Mouse (Mus musculus) right cerebral cortex, postnatal 36 days (tissue): Measurements from ENCODE around the gene Pnkd.
"Not testable (repeated sequence)": the region's sequence is repeated elsewhere in the genome, so short reads cannot be mapped to it uniquely, and the experiment has no call there.

Source experiments
- DNase-seq, 2 experiments: peaks; one replicate each; pipeline ENCODE4 v3.0.0; 2022; ENCODE audit warnings: low spot score in 2 of 2, mixed read lengths in 1 of 2

Gene Pnkd

GRCm38 (mm10) chr1:74388398-74388920, 103.7 kb downstream of the Pnkd start:
- DNase-seq = no peak

DNA sequence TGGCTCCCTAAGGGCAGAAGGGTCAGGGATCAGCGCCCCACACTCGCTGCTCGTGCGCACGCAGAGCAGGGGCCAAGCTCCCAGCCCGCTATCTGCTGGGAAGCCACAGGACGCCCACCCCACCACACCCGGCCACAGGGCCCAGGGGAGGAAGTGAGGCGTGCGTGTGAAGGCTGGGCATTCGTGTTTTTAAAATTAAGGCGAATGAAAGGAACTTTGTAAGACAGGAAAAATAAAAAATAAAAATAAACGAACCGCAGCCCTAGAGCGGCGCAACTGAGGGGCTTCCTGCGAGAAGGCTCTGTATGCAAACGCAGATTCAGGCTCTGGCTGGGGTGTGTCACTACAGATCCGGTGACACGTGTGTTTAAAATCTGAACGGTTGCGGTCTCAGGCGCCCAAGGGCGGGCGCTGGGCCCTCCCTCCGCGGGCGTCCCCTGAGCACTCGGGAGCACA, 105.1 kb downstream of the Pnkd start:
- no peak for DNase-seq

- no peak for DNase-seq
Measured at GRCm38 (mm10) chr1:74390287-74390906, 105.7 kb downstream of the Pnkd start.

DNA sequence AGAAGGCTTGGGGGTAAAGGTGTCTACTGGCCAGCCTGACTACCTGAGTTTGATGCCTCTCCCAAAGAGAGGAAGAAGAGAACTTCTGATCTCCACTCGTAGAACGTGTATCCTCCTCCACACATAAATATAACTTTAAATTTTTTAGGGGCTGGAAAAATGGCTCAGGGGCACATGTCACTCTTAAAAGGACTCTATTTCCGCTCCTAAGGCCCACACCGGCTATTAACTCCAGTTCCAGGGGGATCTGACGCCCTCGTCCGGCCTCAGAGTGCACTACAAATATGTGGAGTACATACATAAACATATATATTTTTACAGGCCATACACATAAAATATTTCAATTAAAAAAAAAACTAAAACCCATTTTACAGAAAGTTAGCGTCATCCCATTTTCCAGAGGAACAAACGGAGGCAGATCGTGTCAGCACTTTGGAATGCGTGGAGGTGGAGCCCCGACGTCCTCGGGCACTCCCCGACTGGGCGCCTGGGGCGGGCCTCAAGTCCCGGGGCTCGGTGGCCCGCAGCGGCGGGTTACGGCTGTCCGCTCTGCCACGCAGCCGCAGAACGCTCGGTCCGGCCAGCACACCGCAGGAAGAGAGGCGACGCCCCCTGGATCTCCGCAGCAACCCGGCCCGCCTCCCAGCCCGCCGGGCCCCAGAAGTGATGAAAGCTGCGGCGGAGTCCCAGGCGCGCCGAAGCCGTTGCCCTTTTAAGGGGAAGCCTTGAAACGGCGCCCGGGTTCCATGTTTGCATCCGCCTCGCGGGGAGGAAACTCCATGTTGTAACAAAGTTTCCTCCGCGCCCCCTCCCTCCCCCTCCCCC, 106.4 kb downstream of the Pnkd start, which contains the start of gene Ctdsp1:
TSS of gene Ctdsp1 (plus strand) at position 586 of the 825 bp plus-strand sequence.
- peak; percentile 91 to 93 for DNase-seq

DNA sequence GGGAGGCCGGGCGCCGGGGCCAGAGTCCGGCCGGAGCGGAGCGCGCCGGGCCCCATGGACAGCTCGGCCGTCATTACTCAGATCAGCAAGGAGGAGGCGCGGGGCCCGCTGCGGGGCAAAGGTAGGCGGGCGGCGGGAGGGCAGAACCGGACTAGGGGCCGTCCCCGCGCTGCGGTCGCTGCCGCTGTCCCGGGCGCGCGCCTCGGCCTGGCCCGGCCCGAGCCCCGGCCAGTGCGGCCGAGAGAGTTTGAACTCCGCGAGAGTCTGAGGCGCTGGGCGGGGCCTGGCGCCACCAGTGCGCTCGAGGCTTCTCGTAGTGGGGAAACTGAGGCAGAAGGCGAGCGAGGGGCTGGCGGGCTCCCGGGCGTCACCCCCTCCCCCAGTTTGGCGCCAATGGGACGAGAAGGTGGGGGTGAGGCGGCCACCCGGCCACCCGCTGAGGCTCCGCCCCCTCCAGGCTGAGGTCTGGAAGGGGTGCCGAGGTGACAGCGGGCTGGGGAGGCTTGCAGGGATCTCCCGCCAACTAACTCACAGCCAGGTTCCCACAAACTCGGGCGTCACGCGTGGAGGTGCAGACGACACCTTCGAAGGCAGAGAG, 107.2 kb downstream of the Pnkd start:
- DNase-seq = peak in 1 of 2 experiments; percentile 32

DNA sequence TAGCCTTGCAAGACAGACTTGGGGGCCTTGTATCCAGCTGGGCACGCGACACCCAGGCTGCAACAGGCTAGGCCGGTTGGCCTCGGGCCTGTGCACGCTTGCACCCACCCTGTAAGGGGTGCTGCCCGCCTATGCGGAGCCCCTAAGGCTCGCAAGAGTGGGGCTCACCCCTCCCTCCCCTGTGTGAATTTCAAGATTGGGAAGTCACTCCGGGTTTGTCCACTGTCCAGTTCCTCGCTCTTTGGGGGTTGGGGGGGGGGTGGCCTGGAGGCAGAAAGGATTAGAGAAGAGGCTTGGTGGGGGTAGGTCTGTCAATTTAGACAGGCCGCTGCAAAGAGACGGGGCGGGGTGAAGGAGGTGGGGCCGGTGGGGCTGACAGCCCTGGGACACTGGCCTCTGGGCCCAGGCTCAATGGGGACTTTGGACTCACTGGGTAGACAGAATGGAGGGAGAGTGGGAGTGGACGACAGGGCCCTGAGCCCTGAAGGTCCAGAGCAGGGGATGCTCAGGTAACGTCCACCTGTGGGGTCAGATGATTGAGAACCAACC, 107.8 kb downstream of the Pnkd start:
- DNase-seq = no peak

DNA sequence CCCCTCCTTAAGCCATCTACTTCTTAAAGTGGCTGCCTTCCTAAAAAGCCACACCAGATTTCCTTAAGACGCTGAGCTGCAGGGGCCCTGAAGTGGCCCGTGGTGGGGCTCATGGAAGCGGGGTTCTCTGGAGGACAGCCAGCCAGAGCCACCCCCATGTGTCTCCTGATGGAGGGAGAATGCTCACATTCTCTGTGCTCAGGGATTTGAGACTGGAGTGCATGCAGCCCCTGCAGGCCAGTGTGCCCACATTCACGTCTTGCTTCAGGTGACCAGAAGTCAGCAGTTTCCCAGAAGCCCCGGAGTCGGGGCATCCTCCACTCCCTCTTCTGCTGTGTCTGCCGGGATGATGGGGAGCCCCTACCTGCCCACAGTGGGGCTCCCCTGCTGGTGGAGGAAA, 108.3 kb downstream of the Pnkd start:
- DNase-seq = no peak

DNA sequence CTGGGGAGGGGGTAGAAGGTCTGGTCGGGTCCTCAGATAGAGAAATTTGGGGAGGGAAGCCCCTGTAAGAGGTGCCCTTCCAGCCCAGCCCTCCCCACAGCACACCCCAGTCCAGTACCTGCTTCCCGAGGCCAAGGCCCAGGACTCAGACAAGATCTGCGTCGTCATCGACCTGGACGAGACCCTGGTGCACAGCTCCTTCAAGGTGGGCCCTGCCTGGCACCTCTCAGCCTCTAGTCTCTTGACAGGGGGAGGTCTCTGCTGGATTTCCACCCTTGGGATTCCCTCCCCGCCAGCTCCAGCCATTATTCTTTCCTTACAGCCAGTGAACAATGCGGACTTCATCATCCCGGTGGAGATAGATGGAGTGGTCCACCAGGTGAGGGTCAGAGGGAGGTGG, 109.0 kb downstream of the Pnkd start:
- DNase-seq = no peak

GRCm38 (mm10) chr1:74394311-74394710, 109.6 kb downstream of the Pnkd start:
- no peak for DNase-seq

DNA sequence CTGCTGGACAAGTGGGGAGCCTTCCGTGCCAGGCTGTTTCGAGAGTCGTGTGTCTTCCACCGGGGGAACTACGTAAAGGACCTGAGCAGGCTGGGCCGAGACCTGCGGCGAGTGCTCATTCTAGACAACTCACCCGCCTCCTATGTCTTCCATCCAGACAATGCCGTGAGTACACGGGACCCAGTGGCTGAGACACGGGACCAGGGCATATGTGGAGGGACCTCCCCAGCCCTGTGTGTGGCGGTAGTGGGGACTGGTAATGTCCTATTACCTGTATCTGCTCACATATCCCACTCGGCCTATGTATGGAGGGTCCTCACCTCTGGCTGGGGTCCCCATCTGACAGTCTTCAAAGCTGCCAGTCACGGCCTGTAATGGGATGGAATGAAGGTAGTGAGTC, 110.1 kb downstream of the Pnkd start:
- DNase-seq = no peak

- no peak for DNase-seq
Measured at GRCm38 (mm10) chr1:74395290-74395689, 110.6 kb downstream of the Pnkd start.

DNA sequence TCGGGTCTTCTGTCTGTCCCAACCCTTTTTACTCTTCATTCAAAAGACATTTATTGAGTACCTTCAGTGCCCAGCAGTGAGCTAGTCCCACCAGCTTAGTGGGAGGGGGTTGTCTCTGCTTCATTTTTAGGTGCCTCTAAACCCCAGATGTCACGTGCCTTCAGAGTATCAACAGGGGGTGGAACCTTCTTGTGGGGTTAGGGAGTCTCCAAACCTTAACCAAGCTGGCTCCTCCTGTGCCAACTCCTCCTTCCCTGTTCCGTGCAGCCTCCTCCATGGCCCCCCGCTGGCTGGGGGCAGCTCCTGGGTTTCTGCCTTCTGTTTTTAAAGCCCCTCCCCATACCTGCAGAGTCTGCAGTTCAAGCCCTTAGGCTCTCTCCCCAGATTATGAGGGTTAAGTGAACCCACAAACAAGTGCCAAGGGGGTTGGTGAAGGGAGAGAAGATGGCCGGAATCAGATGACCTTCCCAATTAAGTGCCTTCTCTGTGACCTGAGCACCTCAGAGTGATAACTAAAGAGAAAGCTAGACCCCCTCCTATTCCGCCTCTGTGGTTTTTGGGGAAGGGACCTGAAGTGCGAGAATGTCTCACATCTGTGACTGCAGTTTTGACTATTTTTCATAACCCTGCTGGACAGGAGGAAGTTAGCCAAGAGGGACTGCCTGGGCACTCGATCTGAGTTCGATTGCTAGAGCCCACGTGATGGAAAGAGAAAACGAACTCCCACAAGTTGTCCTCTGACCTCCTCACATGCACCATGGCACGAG, 111.9 kb downstream of the Pnkd start:
- DNase-seq = not testable (repeated sequence)

- DNase-seq = peak; percentile 84 to 86
Measured at GRCm38 (mm10) chr1:74397268-74397918, 112.7 kb downstream of the Pnkd start.

DNA sequence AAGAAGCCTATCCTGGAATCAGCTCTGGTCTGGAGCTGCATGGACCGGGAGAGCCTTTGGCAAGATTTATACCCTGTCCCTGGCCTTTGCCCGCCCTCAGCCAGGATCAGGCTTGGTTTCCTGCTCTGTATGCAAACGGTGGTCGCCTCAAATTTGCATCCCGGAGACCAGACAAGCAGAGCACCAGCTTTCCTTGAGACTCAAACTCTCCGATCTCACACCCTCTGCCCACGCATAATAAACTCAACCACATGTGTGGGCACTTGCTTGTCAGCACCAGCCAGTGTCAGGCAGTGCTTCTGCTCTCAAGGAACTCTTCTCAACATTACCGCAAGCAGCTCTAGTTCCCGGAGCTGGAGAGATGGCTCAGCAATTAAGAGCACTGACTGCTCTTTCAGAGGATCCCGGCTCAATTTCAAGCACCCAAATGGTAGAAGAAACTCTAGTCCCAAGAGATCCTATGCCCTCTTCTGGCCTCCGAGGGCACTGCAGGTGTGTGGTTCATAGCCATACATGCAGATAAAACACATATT, 113.3 kb downstream of the Pnkd start:
- DNase-seq = peak; percentile 36 to 69

GRCm38 (mm10) chr1:74400531-74400930, 115.8 kb downstream of the Pnkd start:
- DNase-seq = no peak

GRCm38 (mm10) chr1:74401015-74401702, 116.4 kb downstream of the Pnkd start:
- no peak for DNase-seq
